Mouse (Mus musculus) olfactory bulb, adult 2 months (tissue): ENCODE measurements around the gene Rbck1.

Experiments used
- CTCF ChIP-seq: fragments of 200-500 bp; IDR thresholded peaks from 2 replicates; pipeline ENCODE4 v1.5.1; 2012; ENCODE audit warnings: low read depth, mild to moderate bottlenecking, low read length, moderate library complexity; ENCODE audit not compliant: insufficient read depth
- POLR2A ChIP-seq: fragments of 200-500 bp; IDR thresholded peaks from 2 replicates; pipeline ENCODE4 v1.6.1; 2012; ENCODE audit warnings: mild to moderate bottlenecking, low read depth, low read length, moderate library complexity; ENCODE audit not compliant: insufficient read depth

DNA sequence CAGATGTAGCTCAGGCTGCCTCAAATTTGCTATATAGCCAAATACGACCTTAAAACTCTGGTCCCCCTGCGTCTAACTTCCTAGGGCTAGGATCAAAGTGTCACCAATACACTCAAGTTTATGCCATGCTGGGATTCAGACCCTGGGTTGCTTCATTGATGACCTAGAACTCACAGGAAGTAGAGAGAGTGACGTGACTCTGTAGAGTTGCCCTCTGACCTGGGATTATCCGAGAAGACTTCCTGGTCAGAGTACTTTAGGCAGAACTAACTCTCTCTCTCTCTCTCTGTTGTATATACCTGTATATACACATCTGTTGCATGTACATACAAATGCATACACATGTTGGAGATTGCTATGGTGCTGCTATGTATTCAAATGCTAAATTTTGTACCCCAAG, 40.2 kb upstream of the Rbck1 start:
- TF ChIP-seq CTCF, result no peak
- TF ChIP-seq POLR2A, result no peak
